Mouse (Mus musculus) MEL (cell line): ENCODE data around the gene Gm4131. TPM values are rescaled to one million over a fixed set of nuclear protein-coding genes. Genes with fewer than 3 reads are reported as not detected.

ENCODE experiments used
- DNase-seq: peaks from one replicate; pipeline ENCODE4 v3.0.0; 2011; ENCODE audit warnings: low read depth, low spot score
- H3K27ac ChIP-seq: 2 replicates; pipeline ENCODE4 v1.5.1; 2012; ENCODE audit warnings: low read depth, mild to moderate bottlenecking, control low read depth, low read length, moderate library complexity; ENCODE audit not compliant: control insufficient read depth
- H3K27me3 ChIP-seq, 2 experiments: fragments of 150-350 bp in 1 of 2; sonication (generic) in 1 of 2; 2 replicates each; pipeline ENCODE4 v1.6.1; 2012; ENCODE audit warnings: low read length in 2 of 2, mild to moderate bottlenecking in 2 of 2, improper control_type of control experiment in 1 of 2, moderate library complexity in 1 of 2; ENCODE audit not compliant: insufficient read depth in 2 of 2, control insufficient read depth in 1 of 2
- H3K36me3 ChIP-seq, 2 experiments: 2 replicates each; pipeline ENCODE4 v1.6.1; 2012 to 2014; ENCODE audit warnings: low read length in 2 of 2, improper control_type of control experiment in 1 of 2, inconsistent platforms in 1 of 2, mild to moderate bottlenecking in 1 of 2; ENCODE audit not compliant: insufficient read depth in 2 of 2, control insufficient read depth in 1 of 2
- H3K4me1 ChIP-seq, 2 experiments: fragments of 150-350 bp in 1 of 2; sonication (generic) in 1 of 2; 2 replicates each; pipeline ENCODE4 v1.6.1; 2012; ENCODE audit warnings: low read length in 2 of 2, improper control_type of control experiment in 1 of 2, mild to moderate bottlenecking in 1 of 2; ENCODE audit not compliant: insufficient read depth in 2 of 2, control insufficient read depth in 1 of 2
- H3K4me3 ChIP-seq, 2 experiments: fragments of 150-350 bp in 1 of 2; sonication (generic) in 1 of 2; 2 replicates each; pipeline ENCODE4 v1.5.1; 2012; ENCODE audit warnings: low read depth in 2 of 2, low read length in 2 of 2, mild to moderate bottlenecking in 2 of 2, moderate library complexity in 2 of 2, control low read depth in 1 of 2, improper control_type of control experiment in 1 of 2; ENCODE audit not compliant: control insufficient read depth in 1 of 2, insufficient read depth in 1 of 2
- H3K79me2 ChIP-seq: 2 replicates; pipeline ENCODE4 v1.6.1; 2012; ENCODE audit warnings: mild to moderate bottlenecking, low read length, moderate library complexity; ENCODE audit not compliant: control insufficient read depth, poor library complexity, insufficient read depth
- H3K9ac ChIP-seq: 2 replicates; pipeline ENCODE4 v1.6.1; 2012; ENCODE audit warnings: low read depth, mild to moderate bottlenecking, control low read depth, low read length, moderate library complexity; ENCODE audit not compliant: control insufficient read depth, poor library complexity, severe bottlenecking
- H3K9me3 ChIP-seq: fragments of 150-350 bp; sonication (generic); replicated peaks from 2 replicates; pipeline ENCODE4 v1.6.1; 2012; ENCODE audit warnings: mild to moderate bottlenecking, low read length, improper control_type of control experiment, moderate library complexity; ENCODE audit not compliant: insufficient read depth
- BHLHE40 ChIP-seq: IDR thresholded peaks from 2 replicates; pipeline ENCODE4 v1.6.1; 2012; ENCODE audit warnings: low read depth, mild to moderate bottlenecking, inconsistent platforms, low read length, improper control_type of control experiment, borderline replicate concordance
- CHD1 ChIP-seq: IDR thresholded peaks from 2 replicates; pipeline ENCODE4 v1.6.1; 2012; ENCODE audit warnings: low read depth, mild to moderate bottlenecking, inconsistent platforms, low read length, improper control_type of control experiment
- CTCF ChIP-seq, 3 experiments: IDR thresholded peaks in 2 of 3; conservative IDR thresholded peaks in 1 of 3; 2 replicates each; pipeline ENCODE4 v1.5.1; 2011 to 2012; ENCODE audit warnings: low read length in 3 of 3, low read depth in 2 of 3, mild to moderate bottlenecking in 2 of 3, improper control_type of control experiment in 1 of 3, inconsistent platforms in 1 of 3, mixed read lengths in 1 of 3, moderate library complexity in 1 of 3; ENCODE audit not compliant: control insufficient read depth in 1 of 3, insufficient read depth in 1 of 3, poor library complexity in 1 of 3, severe bottlenecking in 1 of 3
- ETS1 ChIP-seq: IDR thresholded peaks from 2 replicates; pipeline ENCODE4 v1.6.1; 2012; ENCODE audit warnings: low read depth, mild to moderate bottlenecking, inconsistent platforms, low read length, improper control_type of control experiment, moderate library complexity
- HCFC1 ChIP-seq: IDR thresholded peaks from 2 replicates; pipeline ENCODE4 v1.6.1; 2012; ENCODE audit warnings: low read depth, mild to moderate bottlenecking, inconsistent platforms, low read length, improper control_type of control experiment, moderate library complexity
- MAFK ChIP-seq: IDR thresholded peaks from 2 replicates; pipeline ENCODE4 v1.6.1; 2011; ENCODE audit warnings: low read depth, mild to moderate bottlenecking, low read length, improper control_type of control experiment, borderline replicate concordance
- MXI1 ChIP-seq: IDR thresholded peaks from 2 replicates; pipeline ENCODE4 v1.6.1; 2011; ENCODE audit warnings: mild to moderate bottlenecking, low read depth, low read length, improper control_type of control experiment
- MYC ChIP-seq: IDR thresholded peaks from 2 replicates; pipeline ENCODE4 v1.6.1; 2011; ENCODE audit warnings: low read depth, mild to moderate bottlenecking, low read length, improper control_type of control experiment, moderate library complexity
- NELFE ChIP-seq: IDR thresholded peaks from 2 replicates; pipeline ENCODE4 v1.6.1; 2011; ENCODE audit warnings: low read depth, low read length, improper control_type of control experiment
- POLR2AphosphoS2 ChIP-seq: IDR thresholded peaks from 2 replicates; pipeline ENCODE4 v1.6.1; 2011; ENCODE audit warnings: low read length, improper control_type of control experiment
- RAD21 ChIP-seq: IDR thresholded peaks from 2 replicates; pipeline ENCODE4 v1.6.1; 2011; ENCODE audit warnings: mild to moderate bottlenecking, low read depth, low read length, improper control_type of control experiment
- SIN3A ChIP-seq: IDR thresholded peaks from 2 replicates; pipeline ENCODE4 v1.6.1; 2012; ENCODE audit warnings: low read length, improper control_type of control experiment, inconsistent platforms
- SMC3 ChIP-seq: IDR thresholded peaks from 2 replicates; pipeline ENCODE4 v1.6.1; 2011; ENCODE audit warnings: low read depth, low read length, improper control_type of control experiment
- TBP ChIP-seq: IDR thresholded peaks from 2 replicates; pipeline ENCODE4 v1.8.0; 2011; ENCODE audit warnings: low read depth, low read length, improper control_type of control experiment
- USF2 ChIP-seq, 2 experiments: IDR thresholded peaks; 2 replicates each; pipeline ENCODE4 v1.6.1; 2011 to 2012; ENCODE audit warnings: improper control_type of control experiment in 2 of 2, low read length in 2 of 2, borderline replicate concordance in 1 of 2, inconsistent platforms in 1 of 2, low read depth in 1 of 2, mild to moderate bottlenecking in 1 of 2; ENCODE audit not compliant: insufficient read depth in 1 of 2
- ZC3H11A ChIP-seq: IDR thresholded peaks from 2 replicates; pipeline ENCODE4 v1.6.1; 2012; ENCODE audit warnings: low read depth, mild to moderate bottlenecking, inconsistent platforms, low read length, improper control_type of control experiment
- ZKSCAN1 ChIP-seq: IDR thresholded peaks from 2 replicates; pipeline ENCODE4 v1.6.1; 2012; ENCODE audit warnings: low read depth, mild to moderate bottlenecking, inconsistent platforms, low read length, improper control_type of control experiment, moderate library complexity
- ZMIZ1 ChIP-seq: IDR thresholded peaks from 2 replicates; pipeline ENCODE4 v1.6.1; 2012; ENCODE audit warnings: low read depth, mild to moderate bottlenecking, inconsistent platforms, low read length, improper control_type of control experiment, moderate library complexity
- ZNF384 ChIP-seq: IDR thresholded peaks from 2 replicates; pipeline ENCODE4 v1.6.1; 2012; ENCODE audit warnings: low read depth, mild to moderate bottlenecking, inconsistent platforms, low read length, improper control_type of control experiment
- polyA plus RNA-seq, 2 experiments: library from polyadenylated mRNA; stranded (reverse) in 1 of 2; unstranded in 1 of 2; fragments of >175 nt in 1 of 2; fragments of >200 nt in 1 of 2; gene quantifications; 2 replicates each; pipeline versions ENCODE4 v1.2.1 to v1.2.4; 2012; ENCODE audit warnings: low replicate concordance in 2 of 2, low read depth in 1 of 2; ENCODE audit not compliant: insufficient read length in 2 of 2, insufficient read depth in 1 of 2, missing spikeins in 1 of 2
- total RNA-seq: library from RNA; depleted of rRNA; stranded (reverse); fragments of 300-350 nt; gene quantifications from 2 replicates; pipeline ENCODE4 v1.2.3, GENCODE M21; 2012

Gene Gm4131
- total and polyA plus RNA-seq, 3 experiments, result not detected

GRCm38 (mm10) chr14:62493456-62493855 lies 73.3 kb downstream of the Gm4131 start:
- H3K79me2 ChIP-seq, result no peaks in the 10 kb centered on the region
- H3K27ac ChIP-seq, result no peak overlapping the region
- no peaks in the 10 kb centered on the region for H3K9me3 ChIP-seq
- no peaks in the 10 kb centered on the region; a peak in 1 of 4 replicates for H3K27me3 ChIP-seq
- TF ChIP-seq TBP (no peak), CHD1 (no peak), SIN3A (no peak), MXI1 (no peak), ZNF384 (no peak), MAFK (no peak), NELFE (no peak), ZKSCAN1 (no peak), ETS1 (no peak), ZMIZ1 (no peak), MYC (no peak), ZC3H11A (no peak), HCFC1 (no peak), POLR2AphosphoS2 (no peak), USF2 (IDR thresholded peaks at IDR 0.05; ENCODE audit: borderline replicate concordance in 1 of 2, insufficient read depth in 1 of 2, low read depth in 1 of 2, low read length in 2 of 2) (no peak), BHLHE40 (no peak)
- H3K4me3 ChIP-seq, result no peak overlapping the region
- H3K9ac ChIP-seq, result no peak overlapping the region
- no peaks in the 10 kb centered on the region for H3K36me3 ChIP-seq
- no peaks in the 10 kb centered on the region for H3K4me1 ChIP-seq
- DNase-seq, result no peak

GRCm38 (mm10) chr14:62492196-62492850 lies 74.4 kb downstream of the Gm4131 start:
- no peak overlapping the region for H3K4me3 ChIP-seq
- no peaks in the 10 kb centered on the region; a peak in 1 of 4 replicates for H3K27me3 ChIP-seq
- TF ChIP-seq SMC3 (peak; percentile 61), NELFE (no peak), RAD21 (peak; percentile 36), CTCF (IDR thresholded peaks at IDR 0.05 in 2 of 3, conservative IDR thresholded peaks at IDR 0.05 in 1 of 3; ENCODE audit: control insufficient read depth in 1 of 3, insufficient read depth in 1 of 3, low read depth in 2 of 3, low read length in 3 of 3, poor library complexity in 1 of 3, severe bottlenecking in 1 of 3) (peak; percentile 50 to 67 (median 55)), ZC3H11A (peak; percentile 24; the same call in 1 of the 2 replicates)
- H3K9ac ChIP-seq, result no peak overlapping the region
- H3K4me1 ChIP-seq, result no peaks in the 10 kb centered on the region
- H3K27ac ChIP-seq, result no peak overlapping the region
- no peaks in the 10 kb centered on the region for H3K79me2 ChIP-seq
- H3K9me3 ChIP-seq, result no peaks in the 10 kb centered on the region
- peak; percentile 16 for DNase-seq
- H3K36me3 ChIP-seq, result no peaks in the 10 kb centered on the region
